Mouse (Mus musculus): ENCODE data around the gene Nav2.

Nav2 gene

DNA sequence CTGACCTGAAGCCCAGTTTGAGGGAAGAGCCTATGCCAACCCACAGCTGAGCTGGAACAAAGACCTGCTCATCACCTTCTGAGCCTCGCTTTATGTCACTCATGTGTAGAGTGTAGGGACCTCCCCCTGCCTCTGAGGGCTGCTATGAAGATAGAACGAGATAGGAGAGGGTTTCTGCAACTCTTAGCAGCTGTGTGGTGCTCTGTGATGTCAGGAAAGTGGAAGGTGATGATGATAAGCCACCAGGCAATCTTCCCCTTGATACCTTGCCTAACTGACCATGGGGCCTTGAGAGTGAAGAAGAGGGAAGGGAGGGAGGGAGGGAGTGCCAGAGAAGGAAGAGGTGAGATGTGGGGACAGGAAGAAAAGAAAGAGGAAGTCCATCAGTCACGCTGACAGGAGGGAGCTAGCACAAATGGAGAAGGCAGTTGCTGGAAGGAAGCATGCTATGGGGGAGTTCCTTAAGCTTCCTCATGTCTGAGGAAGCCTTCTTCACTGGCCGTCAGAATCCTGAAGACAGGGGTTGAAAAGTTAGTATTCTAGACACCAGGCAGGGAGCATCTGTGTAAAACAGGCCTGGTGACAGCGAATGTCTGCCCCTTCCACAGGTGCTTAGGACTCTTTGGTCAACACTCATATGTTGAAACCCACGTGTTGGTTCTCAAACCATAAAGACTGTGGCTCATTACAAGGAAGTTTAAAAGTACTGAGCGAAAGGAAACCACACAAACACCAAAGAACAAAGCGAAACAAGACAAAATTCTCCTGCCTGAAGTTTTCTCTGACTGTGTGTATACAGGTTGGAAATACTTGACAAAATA, at the start of gene Nav2:
Gene Nav2 (plus strand): TSS at position 196 of the 821 bp plus-strand sequence.
- DNase-seq: no peak

GRCm38 (mm10) chr7:48859362-48859761, 49.2 kb upstream of the Nav2 start:
- no peak for DNase-seq

GRCm38 (mm10) chr7:48860948-48861347, 47.6 kb upstream of the Nav2 start:
- no peak for DNase-seq

DNA sequence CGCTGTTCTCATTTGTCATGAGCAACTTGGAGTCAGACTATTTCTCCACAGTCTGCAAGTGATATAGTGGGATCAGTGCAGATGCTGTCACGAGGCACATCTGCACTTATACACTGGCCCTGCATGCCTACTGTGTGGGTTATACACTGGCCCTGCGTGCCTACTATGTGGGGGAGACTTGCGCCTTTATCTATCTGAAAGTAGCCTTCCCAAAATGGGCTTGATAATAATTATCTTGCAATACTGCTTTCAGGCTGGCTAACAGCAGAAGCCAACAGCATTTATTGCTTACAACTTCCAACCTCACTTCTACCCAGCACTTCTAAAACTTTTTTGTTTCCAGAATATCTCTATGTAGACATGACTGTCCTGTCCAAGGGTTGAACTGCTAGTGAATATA, 46.7 kb upstream of the Nav2 start:
- DNase-seq: no peak

GRCm38 (mm10) chr7:48864199-48864598, 44.3 kb upstream of the Nav2 start:
- DNase-seq: no peak

DNA sequence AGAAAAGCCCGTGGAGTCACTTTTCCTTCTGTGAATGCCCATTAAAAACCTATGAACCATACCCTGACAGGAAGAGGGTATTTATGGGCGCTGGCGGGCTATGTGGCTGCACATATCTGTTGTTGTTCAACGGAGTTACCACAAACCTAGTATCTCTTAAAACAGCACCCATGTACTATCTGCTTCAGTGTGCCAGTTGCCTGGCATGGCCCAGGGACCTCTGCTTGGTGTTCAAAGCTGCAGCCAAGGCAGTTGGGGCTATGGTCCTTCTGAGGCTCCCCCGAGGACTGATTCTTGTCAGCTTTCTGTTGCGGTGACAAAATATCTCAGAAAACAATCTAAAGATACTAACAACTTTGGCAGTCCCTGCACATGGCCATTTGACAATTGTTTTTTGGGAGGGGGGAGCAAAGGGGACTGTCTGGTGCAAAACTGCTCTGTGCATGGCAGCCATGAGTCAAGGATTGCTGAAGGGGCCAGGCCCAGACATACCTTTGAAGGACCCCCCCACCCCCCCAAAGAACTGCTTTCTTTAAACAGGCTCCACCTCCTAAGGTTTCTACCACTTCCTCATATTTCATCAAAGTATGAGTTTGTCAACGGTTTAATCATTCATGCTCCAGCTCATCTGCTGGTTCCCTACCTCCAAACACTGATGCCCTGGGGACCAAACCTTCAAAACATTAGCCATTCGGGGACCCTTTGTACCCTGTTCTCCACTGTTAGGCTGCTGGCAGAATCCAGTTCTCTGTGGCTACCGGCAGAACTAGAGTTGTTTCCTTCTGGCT, 43.7 kb upstream of the Nav2 start:
- no peak for DNase-seq

- DNase-seq: no peak
These were observed 40.9 kb upstream of the Nav2 start for GRCm38 (mm10) chr7:48867576-48867975.

DNA sequence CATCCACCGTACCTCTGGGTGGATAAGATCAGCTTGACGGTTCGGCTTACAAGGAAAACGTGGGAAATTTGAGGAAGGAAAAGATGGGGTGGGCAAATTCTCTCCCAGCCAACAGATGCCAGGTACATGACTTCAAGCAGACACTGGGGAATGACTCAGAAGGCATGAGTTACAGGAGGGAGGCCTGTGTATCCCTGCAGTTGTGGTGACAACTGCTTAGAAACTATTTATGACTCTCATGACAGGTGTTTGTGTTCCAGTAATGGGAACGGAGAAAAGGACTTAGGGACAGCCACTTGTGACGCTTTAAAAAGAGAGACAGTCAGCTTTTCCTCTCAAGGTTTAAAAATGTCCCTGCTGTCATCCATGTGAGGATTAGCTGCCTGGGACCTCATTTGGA, 38.4 kb upstream of the Nav2 start:
- DNase-seq: no peak

- no peak for DNase-seq
These were observed 37.8 kb upstream of the Nav2 start for GRCm38 (mm10) chr7:48870579-48871180.

DNA sequence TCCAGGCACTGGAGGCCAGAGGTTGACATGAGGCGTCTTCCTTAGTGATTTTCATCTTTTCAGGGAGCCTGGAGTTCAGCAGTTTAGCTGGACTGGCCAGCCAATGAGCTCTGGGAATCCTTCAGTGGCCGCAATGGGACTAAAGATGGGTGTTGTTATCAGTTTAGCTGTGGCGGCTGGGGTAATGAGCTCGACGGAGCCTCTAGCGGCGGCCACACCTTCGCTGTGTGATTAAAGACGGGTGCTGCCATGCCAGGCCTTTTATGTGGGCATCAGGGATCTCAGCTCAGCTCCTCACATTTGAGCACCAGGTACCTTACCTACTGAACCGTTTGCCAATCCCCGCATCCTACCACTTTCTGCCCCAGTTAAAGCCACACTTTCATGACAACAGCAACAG, 37.2 kb upstream of the Nav2 start:
- DNase-seq: no peak

DNA sequence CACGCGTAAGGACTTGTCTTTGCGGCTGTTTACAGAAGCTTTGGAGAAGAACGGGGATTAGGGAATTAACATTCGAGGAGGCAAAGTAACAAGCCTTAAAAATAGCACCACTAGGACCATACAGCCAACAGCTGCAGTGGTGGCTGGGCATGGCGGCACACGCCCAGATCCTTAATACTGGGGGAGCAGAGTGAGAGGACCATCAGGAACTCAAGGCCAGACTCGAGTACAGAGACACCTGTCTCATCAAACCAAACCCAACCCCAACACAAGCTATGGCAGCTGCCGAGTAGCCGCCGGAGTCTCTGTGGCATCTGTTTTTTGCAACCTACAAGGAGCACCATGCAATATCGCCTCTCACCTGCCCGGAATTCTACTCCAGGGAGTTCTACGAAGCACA, 33.4 kb upstream of the Nav2 start:
- DNase-seq: no peak

DNA sequence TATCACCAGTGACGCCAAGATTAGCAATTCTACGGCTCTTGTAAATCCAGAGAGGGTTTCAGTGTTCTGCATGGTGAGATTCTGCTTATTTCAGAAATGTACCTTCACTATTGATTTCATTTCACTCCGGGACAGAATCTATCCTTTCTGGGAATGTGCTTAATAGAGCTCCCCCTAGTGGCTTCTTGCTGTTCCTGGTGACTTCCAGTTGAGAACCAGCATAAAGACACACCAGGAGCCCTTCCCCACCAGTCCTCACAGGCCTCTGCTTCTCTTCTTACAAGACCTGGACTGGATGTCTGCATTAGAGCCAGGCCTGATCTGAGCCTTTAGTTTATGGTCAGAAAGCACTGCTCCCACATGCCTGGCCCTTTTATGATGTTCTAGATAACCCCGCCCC, 32.0 kb upstream of the Nav2 start:
- DNase-seq: peak; percentile 50

DNA sequence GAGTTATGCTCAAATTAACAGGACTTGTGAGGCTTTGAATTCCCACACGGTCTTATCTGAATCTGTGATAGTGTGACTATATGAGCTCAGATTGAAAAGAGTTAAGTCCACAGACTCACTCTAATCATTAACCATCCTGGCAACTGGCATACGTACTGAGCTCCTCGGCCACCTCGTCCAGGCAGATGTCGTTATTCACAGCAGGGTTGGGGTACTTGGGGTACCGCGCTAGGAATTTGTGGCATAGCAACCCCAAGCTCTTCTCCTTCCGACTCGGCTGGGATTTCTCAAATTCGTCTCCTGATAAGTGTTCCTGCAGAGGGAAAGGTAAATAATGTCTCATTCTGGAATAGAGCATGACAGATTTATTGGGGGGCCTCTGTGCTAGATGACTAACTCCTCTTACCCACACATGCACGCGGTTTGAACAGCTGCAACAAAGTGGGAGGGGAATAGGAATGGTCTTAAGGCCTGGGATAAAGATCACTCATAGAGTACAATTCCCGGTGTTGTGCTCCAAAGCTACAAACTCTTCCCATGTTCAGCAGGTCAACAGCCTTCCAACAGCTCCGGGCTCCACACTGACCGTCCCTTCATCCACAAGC, 30.6 kb upstream of the Nav2 start:
- no peak for DNase-seq

- DNase-seq: no peak
These were observed 28.9 kb upstream of the Nav2 start for GRCm38 (mm10) chr7:48879574-48879973.

DNA sequence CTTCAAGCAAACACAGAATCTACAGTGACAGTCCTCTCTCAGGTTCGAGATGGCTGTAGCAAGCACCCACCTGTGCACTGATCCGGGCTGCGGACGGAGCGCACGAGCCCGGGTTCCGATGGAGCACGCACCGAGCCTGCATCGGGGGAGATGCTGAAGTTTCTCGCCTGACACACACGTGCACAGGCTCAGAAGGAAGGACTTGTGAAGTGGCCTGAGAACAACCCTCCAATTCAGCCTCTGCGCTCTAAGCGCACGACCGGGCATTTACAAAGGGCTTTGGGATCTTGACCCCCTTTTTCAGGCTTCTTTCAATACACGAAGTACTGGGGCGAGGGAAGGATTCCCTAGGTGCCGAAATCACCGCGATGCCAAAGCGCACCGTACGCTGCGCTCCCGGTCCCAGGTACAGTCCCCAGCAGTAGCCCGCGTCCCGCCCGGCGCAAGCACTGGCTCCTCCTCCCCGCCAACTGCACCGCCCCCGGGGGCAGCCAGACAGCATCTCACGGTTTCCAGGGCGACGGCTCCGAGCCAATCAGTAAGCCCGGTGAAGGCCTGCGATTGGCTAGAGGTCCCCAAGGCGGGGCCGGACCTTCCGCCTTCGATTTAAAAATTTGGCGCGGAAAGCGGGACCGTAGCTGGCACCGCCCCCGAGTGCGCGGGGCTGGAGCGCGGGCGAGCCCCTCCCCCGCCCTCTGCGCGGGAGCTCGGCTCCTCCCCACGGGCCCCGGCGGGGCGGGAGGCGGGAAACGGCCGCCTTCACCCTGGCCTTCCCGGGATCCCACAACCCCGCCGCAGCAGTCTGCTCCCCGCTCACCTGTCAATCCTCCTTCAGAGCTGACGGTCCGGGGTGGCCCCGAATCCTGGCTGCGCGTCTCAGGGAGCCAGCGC, 27.7 kb upstream of the Nav2 start:
- DNase-seq: peak; percentile 96

- peak; percentile 44 for DNase-seq
These were observed 27.0 kb upstream of the Nav2 start, which contains the start of gene E2f8 for GRCm38 (mm10) chr7:48881486-48881885. Gene E2f8 (minus strand): TSS chr7:48881596.

- DNase-seq: no peak
These were observed 26.4 kb upstream of the Nav2 start for GRCm38 (mm10) chr7:48881971-48882609.

GRCm38 (mm10) chr7:48883525-48884265, 24.8 kb upstream of the Nav2 start:
- no peak for DNase-seq

- no peak for DNase-seq
These were observed 24.3 kb upstream of the Nav2 start for GRCm38 (mm10) chr7:48884266-48884611.

DNA sequence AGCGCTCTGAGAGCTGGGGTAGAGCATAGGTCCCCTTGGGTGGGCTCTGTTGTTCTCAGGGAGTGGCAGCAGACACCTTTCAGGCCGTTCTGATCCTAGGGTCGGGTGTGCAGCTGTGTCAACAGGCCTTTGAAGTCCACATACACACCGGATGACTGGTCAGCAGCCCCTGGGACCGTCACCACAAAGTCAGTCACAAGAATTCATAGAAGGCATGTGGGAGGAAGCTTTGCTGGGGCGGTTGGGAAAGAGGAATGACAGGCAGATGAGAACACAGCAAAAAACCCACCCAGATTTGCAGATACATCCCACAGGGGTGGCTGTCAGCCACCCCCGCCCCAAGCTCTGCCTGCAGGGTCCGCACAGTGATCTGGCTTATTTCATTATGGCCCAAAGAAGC, 20.5 kb upstream of the Nav2 start:
- no peak for DNase-seq

- DNase-seq: no peak
These were observed 19.8 kb upstream of the Nav2 start for GRCm38 (mm10) chr7:48888751-48889150.
